Mouse (Mus musculus) heart, embryonic 10.5 days (tissue): ENCODE data around the gene A530032D15Rik. TPM values are rescaled to one million over a fixed set of nuclear protein-coding genes. Genes with fewer than 3 reads are reported as not detected.
A peak's percentile ranks its signal among the peaks of the same experiment; 100 is the strongest.
"Not testable (repeated sequence)": the region's sequence is repeated elsewhere in the genome, so short reads cannot be mapped to it uniquely, and the experiment has no call there.

Source experiments
- DNase-seq: peaks from one replicate; pipeline ENCODE4 v3.0.0-alpha.2; 2017; ENCODE audit warnings: low spot score
- H3K27ac ChIP-seq: fragments of 300-500 bp; sonication (generic); 2 replicates; pipeline ENCODE4 v1.5.1; 2016; ENCODE audit warnings: mild to moderate bottlenecking
- H3K27me3 ChIP-seq: fragments of 300-500 bp; sonication (generic); 2 replicates; pipeline ENCODE4 v1.6.1; 2016; ENCODE audit warnings: mild to moderate bottlenecking; ENCODE audit not compliant: poor library complexity, insufficient read depth, severe bottlenecking
- H3K36me3 ChIP-seq: fragments of 300-500 bp; sonication (generic); 2 replicates; pipeline ENCODE4 v1.6.1; 2016; ENCODE audit warnings: mild to moderate bottlenecking, moderate library complexity
- H3K4me1 ChIP-seq: fragments of 300-500 bp; sonication (generic); 2 replicates; pipeline ENCODE4 v1.6.1; 2016; ENCODE audit warnings: mild to moderate bottlenecking
- H3K4me3 ChIP-seq: fragments of 300-500 bp; sonication (generic); 2 replicates; pipeline ENCODE4 v1.5.1; 2016; ENCODE audit warnings: mild to moderate bottlenecking, moderate library complexity
- H3K9me3 ChIP-seq: fragments of 300-500 bp; sonication (generic); 2 replicates; pipeline ENCODE4 v1.6.1; 2016; ENCODE audit warnings: mild to moderate bottlenecking, moderate library complexity
- WGBS: fragments of 180-500 bp; shearing (Covaris S2); methylation state at CpG from one replicate; pipeline ENCODE4 v1.1.7; 2016; 5-methylcytosine and 5-hydroxymethylcytosine counted together
- polyA plus RNA-seq: library from polyadenylated mRNA; unstranded; fragments of >200 nt; fragmentation: Nextera tagmentation; extraction: Ambion mirVana; gene quantifications from 2 replicates; pipeline ENCODE4 v1.2.1, GENCODE M21; 2016

Gene A530032D15Rik
- polyA plus RNA-seq, 1 experiment from 2014 or later, result not detected

GRCm38 (mm10) chr1:85101754-85102153 lies 7.9 kb downstream of the A530032D15Rik start:
- not testable (repeated sequence) for H3K4me1 ChIP-seq, H3K9me3 ChIP-seq, H3K27ac ChIP-seq, H3K4me3 ChIP-seq, H3K27me3 ChIP-seq, H3K36me3 ChIP-seq, DNase-seq
- WGBS, result 78% methylated on average over 4 of the region's 4 CpGs

- H3K4me3 ChIP-seq, DNase-seq, H3K27me3 ChIP-seq, H3K9me3 ChIP-seq, H3K36me3 ChIP-seq, H3K4me1 ChIP-seq, H3K27ac ChIP-seq: not testable (repeated sequence)
- 61% methylated on average over 1 of the region's 1 CpGs for WGBS
These were observed 9.8 kb downstream of the A530032D15Rik start, which contains the start of gene Gm10553 for GRCm38 (mm10) chr1:85099864-85100263. TSS of gene Gm10553 (plus strand) at chr1:85100164.

GRCm38 (mm10) chr1:85099081-85099480 lies 10.6 kb downstream of the A530032D15Rik start:
- 71% methylated on average over 7 of the region's 7 CpGs for WGBS
- H3K9me3 ChIP-seq, H3K27me3 ChIP-seq, DNase-seq, H3K27ac ChIP-seq, H3K36me3 ChIP-seq, H3K4me3 ChIP-seq, H3K4me1 ChIP-seq: not testable (repeated sequence)

GRCm38 (mm10) chr1:85093011-85093572 lies 16.6 kb downstream of the A530032D15Rik start:
- not testable (repeated sequence) for H3K36me3 ChIP-seq, H3K4me3 ChIP-seq, H3K9me3 ChIP-seq, H3K27ac ChIP-seq, H3K4me1 ChIP-seq, DNase-seq, H3K27me3 ChIP-seq
- WGBS, result 78% methylated on average over 6 of the region's 7 CpGs

GRCm38 (mm10) chr1:85092169-85092568 lies 17.5 kb downstream of the A530032D15Rik start:
- not testable (repeated sequence) for H3K27ac ChIP-seq, DNase-seq, H3K4me3 ChIP-seq, H3K27me3 ChIP-seq, H3K9me3 ChIP-seq, H3K36me3 ChIP-seq, H3K4me1 ChIP-seq
- WGBS, result 56% methylated on average over 1 of the region's 3 CpGs

GRCm38 (mm10) chr1:85086211-85086610 lies 23.4 kb downstream of the A530032D15Rik start:
- H3K36me3 ChIP-seq, H3K27ac ChIP-seq: not testable (repeated sequence)
- WGBS, result 84% methylated on average over 1 of the region's 1 CpGs

GRCm38 (mm10) chr1:85084803-85085202 lies 24.9 kb downstream of the A530032D15Rik start:
- not testable (repeated sequence) for H3K27ac ChIP-seq, H3K36me3 ChIP-seq, H3K4me3 ChIP-seq, H3K27me3 ChIP-seq, H3K9me3 ChIP-seq, H3K4me1 ChIP-seq
- peak; percentile 30 for DNase-seq
- 55% methylated on average over 3 of the region's 3 CpGs for WGBS

More at GRCm38 (mm10) chr1:85086211-85086610, 23.4 kb downstream of the A530032D15Rik start:
- H3K4me3 ChIP-seq, H3K27me3 ChIP-seq, H3K9me3 ChIP-seq, DNase-seq, H3K4me1 ChIP-seq: not testable (repeated sequence)

- H3K9me3 ChIP-seq, H3K36me3 ChIP-seq, DNase-seq, H3K27ac ChIP-seq, H3K27me3 ChIP-seq, H3K4me3 ChIP-seq, H3K4me1 ChIP-seq: not testable (repeated sequence)
- 58% methylated on average over 3 of the region's 3 CpGs for WGBS
These were observed 36.6 kb downstream of the A530032D15Rik start for GRCm38 (mm10) chr1:85073099-85073498.

GRCm38 (mm10) chr1:85071690-85072089 lies 38.0 kb downstream of the A530032D15Rik start:
- peak; percentile 42 for DNase-seq
- not testable (repeated sequence) for H3K27me3 ChIP-seq, H3K27ac ChIP-seq, H3K9me3 ChIP-seq, H3K4me1 ChIP-seq, H3K4me3 ChIP-seq, H3K36me3 ChIP-seq
- WGBS, result 60% methylated on average over 3 of the region's 3 CpGs

- not testable (repeated sequence) for H3K27ac ChIP-seq, H3K9me3 ChIP-seq, H3K36me3 ChIP-seq, DNase-seq, H3K4me1 ChIP-seq, H3K4me3 ChIP-seq, H3K27me3 ChIP-seq
- WGBS, result 73% methylated on average over 6 of the region's 6 CpGs
These were observed 73.9 kb downstream of the A530032D15Rik start for GRCm38 (mm10) chr1:85035801-85036200.

- not testable (repeated sequence) for H3K4me1 ChIP-seq, H3K27ac ChIP-seq, H3K27me3 ChIP-seq, H3K9me3 ChIP-seq, H3K4me3 ChIP-seq, H3K36me3 ChIP-seq, DNase-seq
- WGBS, result 85% methylated on average over 3 of the region's 4 CpGs
These were observed 75.3 kb downstream of the A530032D15Rik start for GRCm38 (mm10) chr1:85034394-85034793.

GRCm38 (mm10) chr1:85033616-85034015 lies 76.0 kb downstream of the A530032D15Rik start:
- 87% methylated on average over 5 of the region's 6 CpGs for WGBS
- not testable (repeated sequence) for DNase-seq, H3K27ac ChIP-seq, H3K36me3 ChIP-seq, H3K4me1 ChIP-seq, H3K9me3 ChIP-seq, H3K4me3 ChIP-seq, H3K27me3 ChIP-seq
